Mouse (Mus musculus): ENCODE measurements around the gene Scn2a. TPM values are rescaled to one million over a fixed set of nuclear protein-coding genes. Genes with fewer than 3 reads are reported as not detected.

Scn2a gene
- polyA plus RNA-seq, 1 experiment: 0.06 TPM

GRCm38 (mm10) chr2:65695061-65695460, 74.5 kb downstream of the Scn2a start:
- H3K27me3 ChIP-seq (replicated peaks; ENCODE audit: control insufficient read depth, insufficient read depth, low read length): no peaks in the 10 kb centered on the region
- H3K4me1 ChIP-seq (ENCODE audit: control insufficient read depth, insufficient read depth, low read length): no peaks in the 10 kb centered on the region
- no peaks in the 10 kb centered on the region for H3K36me3 ChIP-seq (ENCODE audit: control insufficient read depth, insufficient read depth, low read length)
- WGBS: 78% methylated on average over 7 of the region's 7 CpGs
- no peak for DNase-seq
- TF ChIP-seq POLR2A (IDR thresholded peaks at IDR 0.05; ENCODE audit: low read depth, low read length): no peak
- no peak for TF ChIP-seq CTCF (conservative IDR thresholded peaks at IDR 0.05; ENCODE audit: insufficient read depth, insufficient read length, low read depth, low read length)
- H3K27ac ChIP-seq (ENCODE audit: insufficient read depth, low read depth, low read length): no peak overlapping the region
- H3K4me3 ChIP-seq (ENCODE audit: insufficient read depth, low read depth, low read length): no peak overlapping the region

GRCm38 (mm10) chr2:65700246-65700645, 79.7 kb downstream of the Scn2a start:
- Histone ChIP-seq H3K36me3 (ENCODE audit: control insufficient read depth, insufficient read depth, low read length) (no peaks in the 10 kb centered on the region), H3K4me1 (ENCODE audit: control insufficient read depth, insufficient read depth, low read length) (no peaks in the 10 kb centered on the region), H3K27ac (ENCODE audit: insufficient read depth, low read depth, low read length) (no peak overlapping the region), H3K4me3 (ENCODE audit: insufficient read depth, low read depth, low read length) (no peak overlapping the region), H3K27me3 (replicated peaks; ENCODE audit: control insufficient read depth, insufficient read depth, low read length) (no peaks in the 10 kb centered on the region)
- 83% methylated on average over 1 of the region's 1 CpGs for WGBS
- no peak for DNase-seq
- TF ChIP-seq CTCF (conservative IDR thresholded peaks at IDR 0.05; ENCODE audit: insufficient read depth, insufficient read length, low read depth, low read length) (no peak), POLR2A (IDR thresholded peaks at IDR 0.05; ENCODE audit: low read depth, low read length) (no peak)

GRCm38 (mm10) chr2:65701175-65701574, 80.6 kb downstream of the Scn2a start:
- Histone ChIP-seq H3K36me3 (ENCODE audit: control insufficient read depth, insufficient read depth, low read length) (no peaks in the 10 kb centered on the region), H3K4me3 (ENCODE audit: insufficient read depth, low read depth, low read length) (no peak overlapping the region), H3K4me1 (ENCODE audit: control insufficient read depth, insufficient read depth, low read length) (no peaks in the 10 kb centered on the region), H3K27me3 (replicated peaks; ENCODE audit: control insufficient read depth, insufficient read depth, low read length) (no peaks in the 10 kb centered on the region), H3K27ac (ENCODE audit: insufficient read depth, low read depth, low read length) (no peak overlapping the region)
- TF ChIP-seq CTCF (conservative IDR thresholded peaks at IDR 0.05; ENCODE audit: insufficient read depth, insufficient read length, low read depth, low read length): no peak
- no peak for TF ChIP-seq POLR2A (IDR thresholded peaks at IDR 0.05; ENCODE audit: low read depth, low read length)
- no peak for DNase-seq
- 93% methylated on average over 3 of the region's 3 CpGs for WGBS

GRCm38 (mm10) chr2:65722219-65722800, 101.7 kb downstream of the Scn2a start:
- Histone ChIP-seq H3K27ac (ENCODE audit: insufficient read depth, low read depth, low read length) (no peak overlapping the region), H3K36me3 (ENCODE audit: control insufficient read depth, insufficient read depth, low read length) (no peaks in the 10 kb centered on the region), H3K4me1 (ENCODE audit: control insufficient read depth, insufficient read depth, low read length) (no peaks in the 10 kb centered on the region), H3K27me3 (replicated peaks; ENCODE audit: control insufficient read depth, insufficient read depth, low read length) (no peaks in the 10 kb centered on the region), H3K4me3 (ENCODE audit: insufficient read depth, low read depth, low read length) (no peak overlapping the region)
- TF ChIP-seq CTCF (conservative IDR thresholded peaks at IDR 0.05; ENCODE audit: insufficient read depth, insufficient read length, low read depth, low read length): no peak
- TF ChIP-seq POLR2A (IDR thresholded peaks at IDR 0.05; ENCODE audit: low read depth, low read length): no peak
- DNase-seq: no peak
- 83% methylated on average over 6 of the region's 6 CpGs for WGBS

- Histone ChIP-seq H3K27me3 (replicated peaks; ENCODE audit: control insufficient read depth, insufficient read depth, low read length) (no peaks in the 10 kb centered on the region), H3K4me3 (ENCODE audit: insufficient read depth, low read depth, low read length) (no peak overlapping the region), H3K27ac (ENCODE audit: insufficient read depth, low read depth, low read length) (no peak overlapping the region), H3K36me3 (ENCODE audit: control insufficient read depth, insufficient read depth, low read length) (no peaks in the 10 kb centered on the region), H3K4me1 (ENCODE audit: control insufficient read depth, insufficient read depth, low read length) (no peaks in the 10 kb centered on the region)
- no peak for TF ChIP-seq POLR2A (IDR thresholded peaks at IDR 0.05; ENCODE audit: low read depth, low read length)
- DNase-seq: peak; percentile 1
- WGBS: 67% methylated on average over 5 of the region's 5 CpGs
Measured at GRCm38 (mm10) chr2:65745400-65745799, 124.8 kb downstream of the Scn2a start.

- Histone ChIP-seq H3K4me1 (ENCODE audit: control insufficient read depth, insufficient read depth, low read length) (no peaks in the 10 kb centered on the region), H3K27ac (ENCODE audit: insufficient read depth, low read depth, low read length) (no peak overlapping the region), H3K4me3 (ENCODE audit: insufficient read depth, low read depth, low read length) (no peak overlapping the region), H3K36me3 (ENCODE audit: control insufficient read depth, insufficient read depth, low read length) (no peaks in the 10 kb centered on the region), H3K27me3 (replicated peaks; ENCODE audit: control insufficient read depth, insufficient read depth, low read length) (no peaks in the 10 kb centered on the region)
- WGBS: 45% methylated on average over 7 of the region's 7 CpGs
- DNase-seq: no peak
- TF ChIP-seq POLR2A (IDR thresholded peaks at IDR 0.05; ENCODE audit: low read depth, low read length) (no peak), CTCF (conservative IDR thresholded peaks at IDR 0.05; ENCODE audit: insufficient read depth, insufficient read length, low read depth, low read length) (no peak)
Measured at GRCm38 (mm10) chr2:65782442-65782841, 161.9 kb downstream of the Scn2a start.

GRCm38 (mm10) chr2:65783392-65783791, 162.8 kb downstream of the Scn2a start:
- Histone ChIP-seq H3K27me3 (replicated peaks; ENCODE audit: control insufficient read depth, insufficient read depth, low read length) (no peaks in the 10 kb centered on the region), H3K4me1 (ENCODE audit: control insufficient read depth, insufficient read depth, low read length) (no peaks in the 10 kb centered on the region), H3K27ac (ENCODE audit: insufficient read depth, low read depth, low read length) (no peak overlapping the region), H3K36me3 (ENCODE audit: control insufficient read depth, insufficient read depth, low read length) (no peaks in the 10 kb centered on the region), H3K4me3 (ENCODE audit: insufficient read depth, low read depth, low read length) (no peak overlapping the region)
- TF ChIP-seq POLR2A (IDR thresholded peaks at IDR 0.05; ENCODE audit: low read depth, low read length): no peak
- TF ChIP-seq CTCF (conservative IDR thresholded peaks at IDR 0.05; ENCODE audit: insufficient read depth, insufficient read length, low read depth, low read length): no peak
- no peak for DNase-seq
- 67% methylated on average over 2 of the region's 2 CpGs for WGBS

All from kidney, adult 2 months (tissue).